Mouse (Mus musculus) mesoderm, embryonic 11.5 days (tissue): Measurements from ENCODE around the gene Sat2.
A peak's percentile ranks its signal among the peaks of the same experiment; 100 is the strongest.

Experiments used
- DNase-seq: peaks from one replicate; pipeline ENCODE4 v3.0.0-alpha.2; 2012; ENCODE audit warnings: low read depth, low spot score

Sat2 gene

DNA sequence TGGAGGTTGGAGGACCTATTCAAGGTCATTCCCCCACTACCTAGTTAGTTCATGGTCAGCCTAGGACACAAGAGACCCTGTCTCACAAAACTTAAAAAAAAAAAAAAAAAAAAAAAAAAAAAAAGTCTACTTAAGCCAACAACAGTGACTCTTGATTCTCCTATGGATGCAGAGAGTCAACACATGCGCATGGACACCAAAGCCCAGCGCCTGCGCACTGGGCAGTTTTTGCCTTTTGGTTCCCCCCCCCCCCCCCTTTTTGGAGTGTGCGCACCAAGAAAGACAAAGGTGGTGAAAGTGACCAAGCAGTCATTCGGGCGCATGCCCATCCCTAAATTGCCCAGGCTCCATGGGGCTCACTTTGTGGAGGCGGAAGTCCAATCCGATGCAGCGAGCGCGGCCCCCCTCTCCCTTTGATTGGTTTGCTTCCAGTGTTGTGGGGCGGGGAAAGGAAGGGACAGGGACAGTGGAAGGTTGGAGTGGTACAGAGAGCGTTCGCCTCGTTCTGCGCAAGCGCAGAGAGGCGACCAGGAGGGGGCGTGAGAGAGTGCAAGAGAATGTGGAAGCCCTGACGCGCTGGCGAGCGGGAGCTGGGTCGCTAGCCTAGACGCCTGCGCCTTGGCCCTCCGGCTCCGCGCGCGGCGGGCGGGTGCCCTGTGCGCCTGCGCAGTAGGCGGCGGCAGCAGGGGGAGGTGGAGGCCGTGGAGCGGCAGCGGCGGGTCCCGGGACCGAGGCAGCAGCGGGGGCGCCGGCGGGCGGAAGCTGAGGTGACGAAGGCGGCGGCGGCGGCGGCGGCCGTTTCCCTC, 10.7 kb downstream of the Sat2 start, which contains the start of gene Fxr2:
Gene Fxr2, plus strand, starts transcription at position 707 of the 806 bp plus-strand sequence.
- DNase-seq, result peak; percentile 100

- peak; percentile 44 for DNase-seq
Measured at GRCm38 (mm10) chr11:69633128-69633866, 11.5 kb downstream of the Sat2 start.

DNA sequence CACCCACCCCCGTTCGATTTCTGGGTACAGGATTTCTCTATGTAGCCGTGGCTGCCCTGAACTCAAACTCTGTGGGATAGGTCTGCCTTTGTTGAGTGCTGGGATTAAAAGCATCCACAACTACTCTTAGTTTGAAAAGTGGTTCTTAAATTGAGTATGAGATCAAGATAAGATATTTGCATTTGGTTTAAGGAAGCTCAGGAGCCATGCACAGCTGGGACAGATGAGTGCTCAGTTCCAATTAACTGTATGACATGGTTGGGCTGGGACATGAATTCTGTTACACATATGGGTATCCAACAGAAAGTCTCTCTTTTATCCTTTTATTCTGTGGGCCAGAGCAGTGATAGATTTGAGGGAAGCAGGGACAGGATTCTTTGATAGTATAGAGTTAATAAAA, 13.6 kb downstream of the Sat2 start:
- DNase-seq, result no peak

GRCm38 (mm10) chr11:69645860-69646259, 24.0 kb downstream of the Sat2 start:
- DNase-seq, result no peak

DNA sequence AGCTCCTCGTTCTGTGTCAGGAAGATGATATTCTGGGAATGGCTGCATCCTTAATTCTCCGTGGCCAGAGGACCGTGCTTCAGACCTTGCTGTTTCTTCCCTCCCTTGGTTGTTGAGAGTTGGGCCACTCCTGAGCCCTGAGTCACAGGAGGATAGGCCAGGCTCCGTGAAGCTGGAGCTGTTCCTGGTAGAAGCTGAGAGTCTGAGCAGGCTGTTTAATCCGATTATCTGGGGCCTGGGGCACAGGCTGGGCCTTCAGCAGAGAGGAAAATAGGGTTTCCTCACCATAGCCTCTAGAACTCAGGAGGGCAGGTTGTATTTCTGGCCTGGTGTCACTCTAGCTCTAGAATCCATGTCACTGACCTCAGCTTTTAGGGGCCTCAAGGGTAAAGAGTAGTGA, 31.6 kb downstream of the Sat2 start:
- no peak for DNase-seq

DNA sequence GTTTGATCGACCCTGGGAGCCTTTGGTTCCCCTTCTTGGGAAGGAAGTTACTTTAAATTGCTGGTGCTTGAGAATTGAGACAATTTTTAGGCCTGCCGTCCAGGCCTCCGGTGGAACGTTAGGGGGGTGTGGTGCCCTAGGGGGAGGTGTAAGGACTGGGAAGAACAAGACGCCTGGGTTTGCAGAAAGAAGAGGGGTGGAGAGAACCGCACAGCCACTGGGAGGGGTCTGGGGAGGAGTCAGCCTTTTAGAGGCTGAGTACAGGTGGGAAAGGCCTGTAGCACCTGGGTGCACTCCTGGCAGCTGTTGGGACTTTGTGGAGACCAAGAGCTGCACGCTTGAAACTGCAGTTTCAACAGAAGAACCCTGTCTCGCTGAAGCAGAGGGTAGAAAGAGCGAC, 32.9 kb downstream of the Sat2 start:
- DNase-seq, result no peak

- peak; percentile 88 for DNase-seq
Measured at GRCm38 (mm10) chr11:69655264-69656064, 33.6 kb downstream of the Sat2 start, which contains the start of gene Sox15. TSS of gene Sox15 (plus strand) at chr11:69655314.

DNA sequence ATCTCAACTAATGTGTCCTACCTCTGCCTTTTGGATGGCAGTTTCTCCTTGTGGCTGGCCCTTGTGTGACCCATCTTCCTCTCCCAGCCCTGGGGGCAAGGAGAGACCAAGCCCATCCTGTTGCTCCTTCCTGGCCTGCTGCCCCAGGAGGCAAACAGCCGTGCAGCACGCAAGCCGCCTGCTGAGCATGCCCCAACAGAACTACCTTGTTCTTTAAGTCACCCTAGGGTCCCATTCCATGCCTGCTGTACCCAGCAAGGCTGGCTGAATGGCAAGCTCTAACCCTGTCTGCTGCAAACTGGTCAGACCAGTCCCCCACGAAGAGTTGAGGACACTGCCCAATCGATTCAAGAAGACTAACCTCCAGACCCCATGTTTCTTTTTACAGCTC, 34.2 kb downstream of the Sat2 start:
- DNase-seq, result no peak

DNA sequence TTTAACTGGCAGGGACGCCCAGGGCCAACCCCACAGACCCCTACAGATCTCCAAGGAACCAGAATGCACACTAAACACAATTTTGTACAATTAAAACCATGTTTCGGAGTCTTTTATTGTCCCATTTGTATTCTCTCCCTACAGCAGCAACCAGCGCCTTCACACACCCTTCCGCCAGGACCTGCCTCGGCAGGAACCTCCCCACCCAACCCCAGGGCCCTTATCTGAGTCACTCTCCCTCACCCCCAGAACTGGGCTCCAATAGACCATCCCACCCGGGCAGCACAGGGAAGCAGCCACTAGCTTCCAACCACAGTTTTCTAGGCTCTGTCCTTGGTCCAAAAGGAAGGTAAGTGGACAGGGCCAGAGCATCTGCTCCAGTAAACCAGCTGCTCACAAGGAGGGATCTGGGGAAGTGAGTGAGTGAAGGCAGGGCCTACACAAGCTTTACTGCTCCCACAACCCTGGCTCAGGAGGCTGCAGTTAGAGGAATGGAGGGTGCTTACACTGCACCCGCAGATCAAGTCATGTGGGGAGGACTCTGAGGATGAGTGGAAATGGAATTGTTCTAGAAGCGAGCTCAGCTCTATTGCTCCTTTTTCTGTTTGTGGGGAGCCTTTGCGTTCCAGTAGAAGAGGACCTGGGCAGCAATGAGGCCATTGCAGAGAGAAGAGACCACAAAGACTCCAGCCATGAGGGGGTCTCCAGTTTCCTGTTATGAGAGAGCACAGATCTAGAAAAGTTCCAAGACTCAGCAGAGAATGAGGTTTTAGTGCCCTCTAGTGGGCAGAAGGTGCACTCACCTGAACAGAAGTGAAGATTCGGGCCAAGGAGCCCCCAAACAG, 35.0 kb downstream of the Sat2 start:
- peak; percentile 77 for DNase-seq

- DNase-seq, result no peak
Measured at GRCm38 (mm10) chr11:69657462-69657881, 35.6 kb downstream of the Sat2 start.

GRCm38 (mm10) chr11:69661221-69661881, 39.5 kb downstream of the Sat2 start:
- no peak for DNase-seq

- peak; percentile 99 for DNase-seq
Measured at GRCm38 (mm10) chr11:69662213-69662966, 40.6 kb downstream of the Sat2 start, which contains the start of gene Mpdu1. TSS of gene Mpdu1 (minus strand) at chr11:69662642.

DNA sequence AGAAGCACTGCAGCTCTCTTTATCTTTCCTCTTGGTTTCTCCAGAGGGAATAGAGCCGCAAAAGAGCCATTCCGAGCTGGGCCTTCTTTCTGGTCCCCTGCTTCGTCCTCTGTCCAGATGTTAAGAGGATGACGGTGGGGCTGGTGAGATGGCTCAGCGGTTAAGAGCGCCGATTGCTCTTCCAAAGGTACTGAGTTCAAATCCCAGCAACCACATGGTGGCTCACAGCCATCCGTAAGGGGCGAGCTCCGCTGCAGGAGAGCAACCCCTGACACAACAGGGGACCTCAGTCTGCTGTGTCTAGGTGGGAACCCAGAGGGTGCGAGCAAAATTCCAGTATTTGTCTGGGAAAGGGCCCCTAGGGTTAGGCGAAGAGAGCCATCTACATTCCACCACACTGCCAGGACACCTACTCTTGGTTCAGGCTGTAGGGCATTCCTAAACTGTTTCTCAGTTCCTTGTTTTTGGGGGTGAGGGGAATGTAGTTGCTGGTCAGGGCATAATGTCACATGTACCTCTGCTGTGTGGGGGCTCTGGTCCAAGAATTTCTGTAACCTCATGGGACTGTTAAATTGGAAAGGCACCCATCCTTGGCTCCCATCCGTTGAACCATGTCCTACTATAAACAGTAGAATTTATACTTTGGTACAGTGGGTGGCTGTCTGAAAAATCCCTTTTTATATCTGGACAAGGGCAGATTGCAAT, 41.3 kb downstream of the Sat2 start:
- DNase-seq, result no peak

GRCm38 (mm10) chr11:69663795-69664194, 42.0 kb downstream of the Sat2 start:
- DNase-seq, result no peak

DNA sequence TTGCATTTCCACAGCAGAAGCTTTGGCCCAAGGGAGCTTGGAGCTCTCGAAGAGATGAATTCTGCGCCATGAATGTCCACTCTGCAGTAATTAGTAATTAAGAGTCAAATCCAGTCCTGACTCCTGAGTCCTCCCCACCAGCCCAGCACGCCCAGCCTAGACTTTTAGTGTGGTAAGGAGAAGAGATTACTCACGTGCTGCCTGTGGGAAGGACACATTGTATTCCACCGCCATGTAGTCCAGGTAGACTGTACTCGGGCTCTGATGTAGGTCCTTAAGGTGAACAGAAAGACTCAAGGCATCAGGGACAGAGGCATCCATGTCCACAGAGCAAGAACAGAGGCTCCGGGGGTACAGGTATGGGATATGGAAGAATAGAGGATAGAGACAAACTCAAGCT, 43.0 kb downstream of the Sat2 start:
- DNase-seq, result no peak

DNA sequence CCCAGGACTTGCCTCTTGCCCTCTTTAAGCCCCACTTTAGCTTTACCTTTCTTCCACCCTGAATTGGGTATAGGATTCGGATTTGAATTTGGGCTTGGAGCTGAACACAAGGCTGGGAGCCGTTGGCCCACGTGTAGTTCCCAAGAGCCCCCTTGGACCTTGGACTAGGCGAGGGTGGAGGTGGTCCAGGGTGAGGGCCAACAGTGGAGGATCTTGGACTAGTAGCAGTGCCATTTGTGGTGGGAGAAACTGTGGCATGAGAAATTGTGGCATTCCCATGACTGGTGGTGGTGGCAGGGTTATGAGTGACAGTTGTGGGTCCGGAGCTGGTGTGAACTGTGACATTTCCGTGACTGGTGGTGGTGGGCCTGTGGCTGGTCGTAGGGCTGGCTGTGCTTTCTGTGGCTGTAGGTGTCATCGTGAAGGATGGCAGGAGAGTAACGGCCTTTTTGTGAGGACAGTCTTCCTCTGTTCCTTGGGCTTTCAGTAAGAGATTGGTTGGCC, 43.7 kb downstream of the Sat2 start:
- no peak for DNase-seq

DNA sequence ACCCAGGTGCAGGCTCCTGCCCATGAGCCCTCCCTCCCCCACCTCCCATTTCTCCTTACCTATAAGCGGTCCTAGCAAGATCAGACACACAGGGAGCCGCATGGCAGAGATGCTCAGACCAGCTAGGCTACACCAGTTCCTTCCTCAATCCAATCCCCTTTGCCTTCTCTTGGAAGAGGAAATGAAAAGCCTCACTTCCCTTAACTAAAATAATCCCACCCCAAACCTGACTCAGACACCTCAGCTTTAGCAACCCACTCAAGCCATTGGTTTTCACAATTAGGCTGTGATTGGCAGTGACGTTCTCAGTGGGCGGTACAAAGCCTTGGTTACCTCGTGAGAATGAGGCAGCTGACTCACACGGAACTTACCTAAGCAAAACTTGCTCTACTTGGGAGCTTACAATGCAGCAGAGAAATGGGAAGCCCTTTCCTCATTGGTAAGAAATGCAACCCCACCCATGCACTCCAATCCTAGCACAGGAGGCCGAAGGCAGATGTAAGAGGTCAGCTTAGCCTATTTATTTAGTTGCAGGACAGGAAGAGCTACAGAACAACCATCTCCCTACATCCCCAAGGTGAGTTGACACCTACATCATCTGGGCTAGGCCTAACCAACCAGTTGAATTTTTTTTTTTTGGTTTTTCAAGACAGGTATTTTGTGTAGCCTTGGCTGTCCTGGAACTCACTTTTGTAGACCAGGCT, 44.3 kb downstream of the Sat2 start, which contains the start of gene Cd68:
Gene Cd68, minus strand, starts transcription at position 193 of the 704 bp plus-strand sequence.
- no peak for DNase-seq

DNA sequence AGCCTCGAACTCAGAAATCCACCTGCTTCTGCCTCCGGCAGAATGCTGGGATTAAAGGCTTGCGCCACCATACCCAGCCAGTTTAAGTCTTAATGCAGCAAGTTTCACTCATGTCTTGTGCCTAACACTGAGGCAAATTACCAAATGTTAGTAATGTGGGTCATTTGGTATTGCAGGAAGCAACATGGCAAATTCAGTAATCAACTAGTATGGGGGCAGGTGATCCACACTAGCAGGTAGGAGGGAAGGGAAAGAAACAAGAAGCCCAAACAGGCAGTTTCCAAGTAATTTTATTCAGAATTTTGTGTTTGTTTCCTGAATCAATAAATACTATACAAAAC, 44.8 kb downstream of the Sat2 start:
- DNase-seq, result no peak
